Mouse (Mus musculus): ENCODE measurements at regions not wholly inside any gene's neighbourhood (a gene's known extent, or its start where the extent isn't known, plus 50 kb on each side); places are given as distances from the start of the nearest gene placed in this dataset.

DNA sequence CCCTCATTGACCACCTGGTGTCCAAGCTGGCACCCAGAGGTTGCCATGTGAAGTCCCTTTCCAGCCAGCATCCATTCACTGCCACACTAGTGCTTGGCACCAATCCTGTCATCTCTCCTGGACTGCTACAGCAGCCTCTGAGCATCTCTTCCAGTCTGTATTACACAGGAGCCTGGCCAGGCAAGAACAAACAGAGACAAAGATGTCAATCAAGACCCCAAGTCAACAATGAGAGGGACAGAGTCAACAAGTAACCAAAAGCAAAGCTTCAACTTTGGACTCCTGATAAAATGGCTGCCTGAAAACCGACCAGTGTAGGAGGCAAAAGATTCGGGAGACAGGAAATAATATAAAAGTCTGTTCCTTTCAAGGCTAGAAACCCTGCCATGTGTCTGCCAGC lies 227.3 kb upstream of the Prox1 start:
- DNase-seq, result no peak

DNA sequence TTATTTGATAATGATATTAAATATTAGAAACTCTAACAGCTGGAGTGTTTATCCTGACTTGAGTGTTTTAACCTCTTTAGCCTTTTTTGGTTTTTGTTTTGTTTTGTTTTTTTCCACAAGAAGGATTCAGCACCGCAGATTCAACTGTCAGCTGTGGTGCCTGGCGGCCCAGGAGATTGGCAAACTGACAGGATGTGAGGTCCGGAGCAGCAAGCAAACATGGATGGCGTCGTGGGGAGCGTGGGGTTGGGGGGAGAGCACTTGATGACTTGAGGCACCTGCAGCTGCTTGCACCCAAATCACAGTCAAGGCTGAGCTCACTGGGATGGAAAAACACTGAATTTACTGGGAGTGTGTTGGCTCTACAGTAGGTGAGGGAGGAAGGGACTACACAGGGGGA lies 222.5 kb upstream of the Prox1 start:
- no peak for DNase-seq

DNA sequence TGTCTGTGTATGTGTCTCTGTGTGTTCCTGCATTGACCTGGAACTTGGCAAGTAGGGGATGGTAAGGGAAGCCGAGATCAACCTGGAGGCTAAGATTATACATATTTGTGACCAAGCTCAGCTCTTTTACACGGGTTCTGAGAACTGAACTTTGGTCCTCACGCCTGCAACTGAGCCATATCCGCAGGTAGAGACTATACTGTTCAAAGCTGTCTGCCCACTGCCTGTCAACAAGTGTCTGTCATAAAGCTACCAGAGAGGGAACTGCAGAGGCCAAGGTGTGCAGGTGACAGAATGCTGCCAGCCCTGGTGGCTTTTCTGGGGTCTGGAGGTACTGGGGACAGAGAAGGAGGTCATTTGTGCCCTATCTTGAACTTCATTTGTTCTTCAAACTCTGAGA lies 218.3 kb upstream of the Prox1 start:
- no peak for DNase-seq

DNA sequence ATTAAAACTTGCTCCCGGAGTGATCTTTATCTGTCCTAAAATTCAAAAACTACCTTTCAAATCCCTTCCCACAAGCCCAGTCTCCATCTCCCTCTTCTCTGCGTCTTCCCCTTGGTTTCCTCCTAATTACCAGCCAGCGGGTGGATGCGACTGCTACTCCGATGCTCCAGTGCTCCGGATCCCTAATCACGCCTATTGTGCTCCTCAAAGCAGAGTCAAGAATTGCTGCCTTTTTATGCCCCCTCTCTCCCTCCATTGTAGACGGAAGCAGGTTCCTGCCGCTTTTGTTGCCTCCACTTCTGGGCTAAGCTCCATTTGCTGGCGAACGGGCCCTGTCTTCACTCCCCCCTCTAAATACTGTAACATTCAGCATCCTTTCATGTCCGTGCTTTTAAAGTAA lies 214.0 kb upstream of the Prox1 start:
- no peak for DNase-seq

DNA sequence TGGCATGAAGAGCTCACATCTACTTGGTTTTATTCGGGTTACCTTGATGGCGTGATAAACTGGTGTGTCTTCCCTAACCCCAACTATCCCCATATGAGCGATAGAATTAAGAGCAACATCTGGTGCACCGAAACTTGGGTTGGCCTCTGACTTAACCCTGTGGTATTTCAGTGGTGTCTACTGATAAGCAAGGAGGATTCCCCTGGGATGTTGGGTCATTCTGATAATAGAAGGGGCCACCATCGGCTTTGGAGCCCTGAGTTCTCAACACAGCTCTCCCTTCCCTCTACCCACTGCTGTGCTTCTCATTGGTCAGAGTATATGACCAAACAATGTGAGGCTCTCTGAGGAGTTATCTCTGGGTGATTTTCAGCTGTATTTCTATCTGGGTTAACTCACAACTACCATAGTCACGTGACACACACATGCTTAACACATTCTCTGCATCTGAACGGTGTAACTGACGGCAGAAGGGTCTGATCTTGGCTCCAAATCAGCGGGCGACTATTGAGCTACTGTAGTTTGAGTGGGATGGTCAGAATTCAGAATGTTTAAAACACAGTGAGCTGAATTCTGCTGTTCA lies 212.8 kb upstream of the Prox1 start:
- no peak for DNase-seq

DNA sequence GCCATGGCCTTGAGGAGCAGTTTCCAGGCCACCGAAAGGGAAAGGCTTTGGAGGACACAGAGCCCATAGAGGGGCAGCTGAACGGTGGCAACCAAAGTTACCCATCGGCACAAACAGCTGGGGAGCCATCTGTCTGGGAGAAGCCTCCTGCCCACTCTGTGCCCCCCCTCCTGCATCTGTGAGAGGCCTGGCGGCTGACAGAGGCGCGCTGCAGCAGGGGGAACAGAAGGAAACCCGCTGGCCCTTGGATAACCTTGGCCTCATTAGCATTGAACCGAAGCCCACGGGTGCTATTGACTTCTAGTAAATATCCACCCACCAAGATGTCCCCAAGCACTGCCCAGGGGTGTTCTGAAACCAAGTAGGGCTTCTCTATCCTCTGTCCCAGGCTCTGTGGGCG lies 209.6 kb upstream of the Prox1 start:
- no peak for DNase-seq

DNA sequence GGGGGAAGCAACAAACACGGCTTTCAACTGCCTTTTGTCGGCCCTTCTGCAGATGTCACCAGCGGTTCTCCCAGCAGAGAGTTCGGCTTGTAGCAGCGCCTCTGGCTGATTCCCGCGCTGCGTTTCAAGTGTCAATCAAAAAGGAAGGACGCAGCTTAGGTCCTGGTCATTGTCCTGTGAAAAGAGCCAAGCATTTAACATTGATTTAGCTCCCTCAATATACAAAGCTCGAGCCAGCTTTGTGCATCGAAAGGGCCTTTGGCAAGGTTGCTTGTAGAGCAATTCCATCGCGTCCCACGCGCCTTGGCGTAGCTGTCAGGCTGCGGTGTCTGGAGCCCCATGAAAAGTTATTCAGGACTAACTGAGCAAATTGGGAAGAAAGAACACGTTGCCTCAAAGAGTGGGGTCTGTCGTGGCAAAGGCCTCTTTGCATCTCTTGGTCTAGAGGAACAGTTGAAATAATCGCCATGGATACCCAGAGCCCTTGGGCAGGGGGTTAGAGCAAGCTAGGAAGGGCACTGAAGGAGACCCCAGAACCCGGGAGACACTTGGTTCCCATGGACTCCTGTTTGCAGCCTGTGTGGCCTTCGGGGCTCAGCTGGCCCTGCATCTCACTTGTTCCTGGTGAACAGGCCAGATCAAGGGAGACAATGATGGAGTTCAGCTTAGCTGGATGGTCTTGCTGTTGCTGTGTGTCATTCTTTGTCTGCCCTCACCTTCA lies 204.8 kb upstream of the Prox1 start:
- DNase-seq, result no peak

DNA sequence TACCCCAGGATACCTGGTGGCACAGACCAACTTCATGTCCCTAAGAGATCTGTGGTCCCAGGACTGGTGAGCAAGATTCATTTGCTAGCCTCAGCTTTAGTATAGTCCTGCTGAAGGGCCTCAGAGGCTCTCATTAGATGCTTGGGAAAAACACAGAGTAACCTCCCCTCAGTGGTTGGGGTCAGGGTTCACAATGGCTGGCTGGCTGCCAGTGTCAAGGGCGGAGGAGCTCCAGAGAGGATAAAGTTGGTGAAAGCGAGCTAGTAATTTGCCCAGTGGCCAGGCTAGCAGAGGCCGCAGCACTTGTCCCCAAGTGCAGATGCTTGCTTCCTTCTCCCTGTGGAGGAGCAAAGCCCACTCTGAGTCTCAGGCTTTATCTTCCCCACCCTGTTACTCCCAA lies 203.8 kb upstream of the Prox1 start:
- no peak for DNase-seq

DNA sequence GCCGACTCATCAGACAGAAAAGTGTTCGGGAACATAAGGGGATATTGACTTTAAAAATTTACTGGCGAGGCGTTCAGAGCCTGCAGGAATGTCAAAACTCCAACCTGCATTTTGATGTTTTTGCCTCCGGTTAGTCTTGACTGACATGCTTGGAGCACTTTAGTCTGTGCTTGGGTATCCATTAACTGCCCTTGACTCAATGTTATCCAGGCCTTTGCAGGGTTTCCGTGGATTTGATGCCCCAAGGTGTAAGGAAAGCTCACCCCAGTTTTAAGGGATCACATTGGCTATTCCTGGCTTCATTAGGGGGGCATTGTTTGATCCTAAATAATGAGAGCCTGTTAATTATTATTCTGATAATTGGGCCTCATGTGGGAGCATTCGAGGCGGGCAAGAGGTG lies 196.1 kb upstream of the Prox1 start:
- DNase-seq, result no peak

DNA sequence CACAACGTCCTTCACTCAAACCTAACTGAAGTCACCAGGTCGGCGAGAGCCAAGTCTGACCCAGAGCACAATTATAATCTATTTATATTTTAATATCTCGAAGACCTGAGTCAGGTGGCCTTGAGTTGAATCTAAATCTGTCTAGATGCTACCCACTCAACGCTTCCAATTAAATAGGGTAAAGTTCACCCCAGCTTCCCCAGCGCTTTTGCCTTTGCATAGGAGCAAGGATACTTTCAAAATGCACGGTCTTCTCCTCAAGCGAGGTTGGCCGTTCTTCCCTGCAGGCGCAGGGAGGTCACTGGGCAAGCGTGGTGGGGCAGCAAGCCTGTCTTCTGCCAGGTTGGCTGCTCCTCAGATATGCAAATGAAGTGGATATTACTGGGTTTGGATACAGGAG lies 194.6 kb upstream of the Prox1 start:
- no peak for DNase-seq

DNA sequence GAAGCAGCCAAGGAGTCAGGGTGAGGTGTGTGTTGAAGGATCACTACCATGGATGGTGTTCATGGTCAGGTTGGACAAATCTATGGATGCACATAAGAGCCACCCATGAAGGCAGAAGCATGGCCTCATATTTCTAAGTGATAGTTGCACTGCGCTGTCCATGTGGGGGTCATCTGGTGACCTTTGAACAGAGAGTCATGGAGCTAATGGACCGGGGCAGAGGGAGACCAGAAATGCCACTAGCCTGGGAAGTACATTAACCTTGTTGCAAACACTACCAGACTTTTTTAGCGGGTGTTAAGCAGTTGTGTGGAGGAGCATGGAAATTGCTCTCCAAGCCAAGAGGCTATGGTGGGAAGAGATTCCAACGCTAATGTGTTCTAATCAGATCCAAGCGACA lies 190.1 kb upstream of the Prox1 start:
- no peak for DNase-seq

DNA sequence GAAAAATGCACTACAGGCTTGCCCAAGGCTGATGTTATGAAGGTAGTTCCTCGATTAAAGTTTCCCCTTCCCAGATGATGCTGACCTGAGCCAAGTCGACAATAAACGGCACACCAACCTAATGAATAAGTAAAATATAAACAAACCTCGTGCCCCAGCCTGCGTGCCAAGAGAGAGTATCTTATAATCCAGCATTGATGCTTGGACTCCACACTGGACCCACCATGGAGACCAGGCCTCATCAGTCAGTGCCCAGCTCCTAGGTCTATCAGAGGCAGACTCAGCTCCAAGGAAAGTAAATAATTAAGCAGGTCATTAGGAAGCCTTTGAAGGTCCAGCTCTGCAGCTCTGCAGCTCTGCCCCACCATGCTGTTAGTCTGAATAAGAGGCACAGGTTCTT lies 187.3 kb upstream of the Prox1 start:
- no peak for DNase-seq

DNA sequence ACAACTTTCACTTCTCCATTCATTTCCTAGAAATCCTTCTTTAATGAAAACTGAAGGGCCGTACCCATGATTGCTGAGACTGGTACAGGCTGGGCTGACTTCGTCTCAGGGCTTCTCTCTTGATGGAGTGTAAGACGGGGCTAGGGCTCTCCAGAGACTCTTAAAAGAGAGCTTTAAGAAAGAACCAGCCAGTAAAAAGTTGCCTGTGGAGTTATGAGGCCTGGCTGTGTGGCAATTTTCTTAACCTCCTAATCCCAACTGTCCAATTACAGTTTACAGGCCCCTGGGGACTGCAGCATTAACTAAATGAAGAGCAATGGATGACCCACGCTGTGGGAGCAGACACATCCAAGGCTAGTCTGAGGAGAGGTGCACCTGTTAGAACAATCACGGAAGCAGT lies 177.1 kb upstream of the Prox1 start:
- DNase-seq, result no peak

DNA sequence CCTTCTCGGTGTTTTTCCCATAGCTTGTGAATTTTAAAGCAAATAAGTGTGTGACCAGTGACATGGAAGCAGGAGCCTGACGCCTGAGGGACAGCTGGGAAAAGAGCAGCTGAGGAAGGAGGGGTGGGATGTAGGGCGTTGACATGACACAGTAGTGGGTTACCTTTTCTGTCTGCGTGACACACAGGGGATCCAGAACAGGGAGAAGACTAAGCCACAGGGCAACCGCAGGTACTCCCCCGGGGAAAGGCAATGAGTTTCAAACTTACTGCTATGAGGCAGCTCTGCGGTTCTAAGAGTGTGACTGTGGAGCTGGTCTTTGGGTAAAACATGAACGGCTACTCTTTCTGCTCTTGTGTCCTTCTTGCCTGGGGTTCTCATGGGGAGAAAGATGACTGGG lies 170.2 kb upstream of the Prox1 start:
- no peak for DNase-seq

DNA sequence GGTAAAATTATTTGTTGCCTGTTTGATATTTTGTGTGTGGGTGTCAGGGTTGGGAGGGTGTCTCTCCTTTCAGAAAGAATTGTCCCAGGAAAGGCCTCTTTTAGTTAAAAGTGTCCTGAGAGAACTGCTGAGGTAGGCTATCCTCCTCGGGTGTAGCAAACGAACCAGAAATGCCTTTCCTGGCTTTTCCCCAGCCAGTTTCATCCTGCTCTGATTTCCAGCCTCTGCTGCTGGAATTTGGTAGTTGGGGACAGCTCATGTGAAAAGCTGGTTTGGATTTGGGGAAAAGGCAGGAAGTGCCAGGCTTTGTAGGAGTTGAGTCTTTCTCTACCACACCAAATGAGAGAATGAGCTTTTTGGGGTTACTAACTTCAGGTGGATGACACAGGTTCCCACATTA lies 164.0 kb upstream of the Prox1 start:
- no peak for DNase-seq

DNA sequence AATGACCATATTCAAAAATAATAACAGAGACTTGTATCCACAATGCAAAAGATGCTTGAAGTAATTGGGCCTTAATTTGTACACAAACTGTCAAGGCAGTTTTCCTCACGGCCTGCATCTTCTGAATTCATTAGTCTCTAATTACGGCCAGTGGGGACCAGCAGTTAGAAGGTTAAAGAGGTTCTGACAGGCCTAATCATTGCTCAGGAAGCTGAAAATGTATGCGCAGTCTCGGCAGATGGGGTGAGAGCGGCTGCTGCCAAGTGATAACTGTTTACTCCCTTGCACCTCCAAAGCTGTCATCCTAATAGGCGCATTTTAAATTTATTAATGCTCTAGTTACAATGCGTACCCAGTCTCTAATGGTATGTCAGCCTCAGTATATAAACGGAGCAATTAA lies 163.5 kb upstream of the Prox1 start:
- no peak for DNase-seq

DNA sequence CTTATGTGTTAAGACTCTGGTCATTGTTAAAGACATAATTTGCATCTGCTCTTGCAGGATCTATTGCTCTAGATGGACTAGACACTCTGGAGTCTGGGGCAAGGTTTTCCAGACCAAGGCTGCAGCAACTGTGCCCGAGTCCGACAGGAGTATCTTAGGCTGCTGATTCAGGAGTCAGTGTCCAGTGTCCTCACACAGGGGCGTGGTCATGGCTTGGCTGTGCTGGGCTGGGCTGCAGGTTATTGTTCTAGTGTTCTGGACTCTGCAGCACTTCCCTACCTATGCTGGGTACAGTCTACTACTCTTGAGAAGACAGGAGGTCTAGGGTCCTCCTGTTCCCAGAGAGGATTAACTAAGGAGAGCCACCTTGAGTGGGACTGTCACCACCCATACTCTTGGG lies 161.5 kb upstream of the Prox1 start:
- no peak for DNase-seq

DNA sequence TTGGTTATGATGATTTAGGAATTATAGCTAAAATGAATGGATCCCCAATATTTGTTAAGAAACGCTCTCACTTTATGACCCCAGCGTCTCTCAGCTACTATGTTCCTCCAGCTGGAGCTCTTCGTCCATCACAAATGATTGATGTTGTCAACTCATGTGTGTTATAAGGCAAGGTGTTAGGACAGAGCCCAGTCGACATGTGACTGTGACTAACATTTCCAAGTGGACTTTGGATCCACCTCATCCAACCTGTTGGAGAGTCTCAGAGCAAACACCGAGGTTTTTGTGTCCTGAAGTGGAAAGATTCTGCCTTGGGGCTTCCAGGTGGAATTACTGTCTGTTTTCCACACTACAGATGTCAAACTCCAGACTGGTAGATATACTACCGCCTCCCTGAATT lies 154.0 kb upstream of the Prox1 start:
- no peak for DNase-seq

DNA sequence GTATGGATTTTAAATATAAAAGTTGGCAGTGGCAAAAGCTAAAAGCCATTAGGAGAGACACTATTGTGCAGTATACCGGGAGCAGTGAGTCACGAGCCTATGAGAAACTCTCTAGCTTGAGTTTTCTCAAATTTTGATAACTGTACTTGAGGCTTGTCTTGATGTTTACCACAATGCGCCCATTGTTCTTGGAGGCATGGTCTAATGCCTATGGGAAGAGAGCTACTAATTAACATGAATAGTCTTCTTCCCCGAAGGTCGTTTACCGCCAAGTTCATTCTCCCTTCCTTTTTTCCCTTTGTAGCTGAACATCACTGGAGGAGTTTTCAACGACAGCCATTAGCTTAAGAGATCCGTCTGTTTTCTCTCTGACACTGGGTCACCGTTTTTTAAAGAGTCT lies 153.2 kb upstream of the Prox1 start:
- no peak for DNase-seq

DNA sequence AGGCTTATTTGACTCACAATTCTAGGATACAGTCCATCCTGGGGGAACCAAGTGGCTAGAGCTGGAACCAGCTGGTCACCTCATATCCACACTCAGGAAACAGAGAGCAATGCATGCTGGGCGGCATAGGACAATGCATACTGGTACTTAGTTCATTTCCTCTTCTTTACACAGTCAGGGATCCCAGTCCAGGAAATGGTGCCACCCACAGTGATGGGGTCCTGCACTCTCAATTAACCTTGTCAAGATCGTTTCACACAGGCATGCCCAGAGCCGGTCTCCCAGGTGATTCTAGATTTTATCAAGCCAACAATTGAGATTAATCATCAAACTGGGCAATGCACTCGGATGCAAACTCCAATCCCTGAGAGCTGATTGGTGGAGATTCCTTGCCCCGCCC lies 145.7 kb upstream of the Prox1 start:
- no peak for DNase-seq

DNA sequence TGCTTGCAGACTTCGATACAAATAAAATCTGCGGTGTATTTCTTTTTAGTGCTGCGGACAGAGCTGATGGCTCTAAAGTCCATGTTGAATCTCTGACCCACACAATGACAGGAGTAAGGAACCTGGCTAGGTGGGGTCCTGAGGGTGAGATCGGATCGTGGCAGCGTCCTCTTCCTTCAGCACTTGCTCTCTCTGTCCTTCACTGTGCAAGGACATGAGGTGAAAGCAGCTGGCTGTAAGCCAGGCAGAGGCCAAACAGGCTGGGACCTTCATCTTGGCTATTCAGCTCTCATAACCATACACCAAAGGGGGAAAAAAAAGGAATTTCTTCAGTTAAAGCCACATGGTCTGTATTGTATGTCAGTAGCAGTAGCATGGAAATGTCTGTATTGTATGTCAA lies 139.3 kb upstream of the Prox1 start:
- no peak for DNase-seq

DNA sequence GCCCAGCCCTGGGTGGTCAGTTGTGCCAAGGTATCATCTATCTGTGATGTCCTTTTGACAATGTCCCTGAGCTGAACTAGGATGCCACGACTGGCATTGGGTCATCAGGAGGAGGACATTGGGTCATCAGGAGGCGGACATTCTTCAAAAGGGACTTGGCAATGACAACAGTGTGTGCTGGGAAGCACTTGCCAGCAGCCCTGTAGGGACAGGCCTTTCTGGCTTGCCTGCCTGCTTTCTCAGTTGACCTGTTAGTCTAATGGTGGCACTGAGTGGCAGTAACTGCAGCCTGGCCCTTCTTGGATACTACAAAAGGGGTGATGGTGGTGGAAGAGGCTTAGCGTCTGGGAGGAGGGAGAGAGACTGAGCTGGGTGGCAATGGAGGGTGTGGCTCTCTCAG lies 137.2 kb upstream of the Prox1 start:
- no peak for DNase-seq

DNA sequence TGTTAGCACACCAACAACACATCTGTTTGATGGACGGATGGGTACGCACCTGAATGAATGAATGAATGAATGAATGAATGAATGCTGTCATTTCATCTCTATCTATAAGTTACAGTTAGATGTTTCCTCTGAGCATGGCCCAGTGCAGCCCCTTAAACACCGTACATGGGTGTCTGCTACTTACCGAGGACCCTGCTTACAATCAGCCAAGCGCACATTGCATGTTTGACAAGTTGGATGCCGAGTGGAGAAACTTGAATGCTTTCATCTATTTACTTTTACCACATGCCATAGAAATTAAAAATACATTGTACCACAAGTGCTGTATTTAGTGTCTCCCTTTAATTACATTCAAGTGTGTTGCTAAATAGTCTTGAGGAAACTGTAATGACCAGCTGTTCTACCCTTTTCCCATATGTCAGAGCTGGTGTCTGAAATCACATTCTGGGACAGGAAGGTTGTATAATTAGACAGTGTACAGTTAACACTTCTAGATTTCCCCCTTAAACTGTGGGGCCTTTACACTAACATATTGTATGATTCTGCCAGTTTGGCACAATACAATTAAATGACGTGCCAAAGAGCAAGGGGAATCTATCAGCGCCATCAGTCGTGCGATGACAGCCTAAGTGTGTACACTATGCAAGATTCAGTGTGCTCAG lies 127.3 kb upstream of the Prox1 start:
- no peak for DNase-seq

DNA sequence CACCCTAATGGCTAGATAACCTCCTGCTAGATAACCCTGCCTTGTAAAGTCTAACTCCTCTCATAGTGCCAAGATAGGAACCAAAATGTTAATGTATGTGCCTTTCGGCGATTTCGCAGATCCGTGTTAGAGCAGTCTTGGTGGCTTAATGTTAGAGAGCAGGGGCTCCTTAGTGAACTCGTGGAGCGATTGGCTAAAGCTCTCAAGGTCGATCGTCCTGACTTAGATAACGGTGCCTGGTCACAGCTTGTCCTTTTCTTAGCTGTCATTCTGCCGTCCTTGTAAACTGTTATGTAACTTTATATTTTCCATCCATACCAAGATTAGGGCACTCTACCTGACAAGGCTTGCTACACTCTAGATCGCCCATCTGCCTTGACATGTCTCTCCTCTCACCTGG lies 119.5 kb upstream of the Prox1 start:
- DNase-seq, result no peak

All from cerebellum, adult 11-12 months (tissue).